Mouse (Mus musculus): ENCODE measurements at regions not wholly inside any gene's neighbourhood (a gene's known extent, or its start where the extent isn't known, plus 50 kb on each side); places are given as distances from the start of the nearest gene placed in this dataset.
"Not testable (repeated sequence)": the region's sequence is repeated elsewhere in the genome, so short reads cannot be mapped to it uniquely, and the experiment has no call there.

- Histone ChIP-seq H3K36me3 (ENCODE audit: control insufficient read depth, insufficient read depth, low read length) (no peaks in the 10 kb centered on the region), H3K4me1 (ENCODE audit: control insufficient read depth, insufficient read depth, insufficient read length, low read length) (no peaks in the 10 kb centered on the region), H3K4me3 (ENCODE audit: low read depth, low read length) (no peak overlapping the region), H3K27me3 (ENCODE audit: control insufficient read depth, insufficient read depth, low read length) (no peaks in the 10 kb centered on the region), H3K27ac (ENCODE audit: insufficient read depth, low read depth, low read length) (no peak overlapping the region)
- TF ChIP-seq POLR2A (IDR thresholded peaks at IDR 0.05; ENCODE audit: low read depth, low read length): no peak
- peak; percentile 31; the same call in 1 of the 2 replicates for TF ChIP-seq CTCF (IDR thresholded peaks at IDR 0.05; ENCODE audit: extremely low read depth, insufficient read length, insufficient replicate concordance, low read depth, low read length)
- 37% methylated on average over 8 of the region's 8 CpGs for WGBS
These were observed 97.6 kb upstream of the Stxbp6 start for GRCm38 (mm10) chr12:45171927-45172642.

GRCm38 (mm10) chr12:45162011-45162410 lies 87.5 kb upstream of the Stxbp6 start:
- H3K4me3 ChIP-seq (ENCODE audit: low read depth, low read length): no peak overlapping the region
- H3K36me3 ChIP-seq (ENCODE audit: control insufficient read depth, insufficient read depth, low read length): no peaks in the 10 kb centered on the region
- no peaks in the 10 kb centered on the region for H3K4me1 ChIP-seq (ENCODE audit: control insufficient read depth, insufficient read depth, insufficient read length, low read length)
- no peaks in the 10 kb centered on the region for H3K27me3 ChIP-seq (ENCODE audit: control insufficient read depth, insufficient read depth, low read length)
- TF ChIP-seq POLR2A (IDR thresholded peaks at IDR 0.05; ENCODE audit: low read depth, low read length) (no peak), CTCF (IDR thresholded peaks at IDR 0.05; ENCODE audit: extremely low read depth, insufficient read length, insufficient replicate concordance, low read depth, low read length) (no peak)
- WGBS: 70% methylated on average over 4 of the region's 4 CpGs
- no peak overlapping the region for H3K27ac ChIP-seq (ENCODE audit: insufficient read depth, low read depth, low read length)

GRCm38 (mm10) chr12:45161581-45161980 lies 87.1 kb upstream of the Stxbp6 start:
- H3K36me3 ChIP-seq (ENCODE audit: control insufficient read depth, insufficient read depth, low read length): not testable (repeated sequence)
- WGBS: 75% methylated on average over 5 of the region's 5 CpGs

GRCm38 (mm10) chr12:45158986-45159385 lies 84.5 kb upstream of the Stxbp6 start:
- no peak overlapping the region for H3K27ac ChIP-seq (ENCODE audit: insufficient read depth, low read depth, low read length)
- H3K36me3 ChIP-seq (ENCODE audit: control insufficient read depth, insufficient read depth, low read length): no peaks in the 10 kb centered on the region
- TF ChIP-seq CTCF (IDR thresholded peaks at IDR 0.05; ENCODE audit: extremely low read depth, insufficient read length, insufficient replicate concordance, low read depth, low read length) (no peak), POLR2A (IDR thresholded peaks at IDR 0.05; ENCODE audit: low read depth, low read length) (no peak)
- H3K4me1 ChIP-seq (ENCODE audit: control insufficient read depth, insufficient read depth, insufficient read length, low read length): no peaks in the 10 kb centered on the region
- WGBS: 78% methylated on average over 3 of the region's 3 CpGs
- H3K4me3 ChIP-seq (ENCODE audit: low read depth, low read length): no peak overlapping the region
- no peaks in the 10 kb centered on the region for H3K27me3 ChIP-seq (ENCODE audit: control insufficient read depth, insufficient read depth, low read length)

More at GRCm38 (mm10) chr12:45161581-45161980, 87.1 kb upstream of the Stxbp6 start:
- H3K27ac ChIP-seq (ENCODE audit: insufficient read depth, low read depth, low read length); H3K27me3 ChIP-seq (ENCODE audit: control insufficient read depth, insufficient read depth, low read length); H3K4me3 ChIP-seq (ENCODE audit: low read depth, low read length); H3K4me1 ChIP-seq (ENCODE audit: control insufficient read depth, insufficient read depth, insufficient read length, low read length): not testable (repeated sequence)

GRCm38 (mm10) chr12:45137438-45138018 lies 63.0 kb upstream of the Stxbp6 start:
- Histone ChIP-seq H3K4me3 (ENCODE audit: low read depth, low read length) (no peak overlapping the region), H3K27me3 (ENCODE audit: control insufficient read depth, insufficient read depth, low read length) (no peaks in the 10 kb centered on the region), H3K36me3 (ENCODE audit: control insufficient read depth, insufficient read depth, low read length) (no peaks in the 10 kb centered on the region), H3K27ac (ENCODE audit: insufficient read depth, low read depth, low read length) (no peak overlapping the region), H3K4me1 (ENCODE audit: control insufficient read depth, insufficient read depth, insufficient read length, low read length) (no peaks in the 10 kb centered on the region)
- TF ChIP-seq CTCF (IDR thresholded peaks at IDR 0.05; ENCODE audit: extremely low read depth, insufficient read length, insufficient replicate concordance, low read depth, low read length) (no peak), POLR2A (IDR thresholded peaks at IDR 0.05; ENCODE audit: low read depth, low read length) (no peak)
- 75% methylated on average over 7 of the region's 7 CpGs for WGBS

- Histone ChIP-seq H3K4me1 (ENCODE audit: control insufficient read depth, insufficient read depth, insufficient read length, low read length) (no peaks in the 10 kb centered on the region), H3K36me3 (ENCODE audit: control insufficient read depth, insufficient read depth, low read length) (no peaks in the 10 kb centered on the region), H3K27me3 (ENCODE audit: control insufficient read depth, insufficient read depth, low read length) (no peaks in the 10 kb centered on the region), H3K27ac (ENCODE audit: insufficient read depth, low read depth, low read length) (no peak overlapping the region), H3K4me3 (ENCODE audit: low read depth, low read length) (no peak overlapping the region)
- TF ChIP-seq CTCF (IDR thresholded peaks at IDR 0.05; ENCODE audit: extremely low read depth, insufficient read length, insufficient replicate concordance, low read depth, low read length) (no peak), POLR2A (IDR thresholded peaks at IDR 0.05; ENCODE audit: low read depth, low read length) (no peak)
- 83% methylated on average over 2 of the region's 2 CpGs for WGBS
These were observed 58.9 kb upstream of the Stxbp6 start for GRCm38 (mm10) chr12:45133415-45133814.

GRCm38 (mm10) chr12:45131139-45131538 lies 56.6 kb upstream of the Stxbp6 start:
- no peaks in the 10 kb centered on the region for H3K27me3 ChIP-seq (ENCODE audit: control insufficient read depth, insufficient read depth, low read length)
- TF ChIP-seq POLR2A (IDR thresholded peaks at IDR 0.05; ENCODE audit: low read depth, low read length): no peak
- TF ChIP-seq CTCF (IDR thresholded peaks at IDR 0.05; ENCODE audit: extremely low read depth, insufficient read length, insufficient replicate concordance, low read depth, low read length): no peak
- H3K36me3 ChIP-seq (ENCODE audit: control insufficient read depth, insufficient read depth, low read length): no peaks in the 10 kb centered on the region
- no peak overlapping the region for H3K4me3 ChIP-seq (ENCODE audit: low read depth, low read length)
- H3K4me1 ChIP-seq (ENCODE audit: control insufficient read depth, insufficient read depth, insufficient read length, low read length): no peaks in the 10 kb centered on the region
- WGBS: 83% methylated on average over 5 of the region's 5 CpGs
- H3K27ac ChIP-seq (ENCODE audit: insufficient read depth, low read depth, low read length): no peak overlapping the region
